Mouse (Mus musculus): Measurements from ENCODE around the gene Nos2.
"Not testable (repeated sequence)": the region's sequence is repeated elsewhere in the genome, so short reads cannot be mapped to it uniquely, and the experiment has no call there.

Nos2 gene

GRCm38 (mm10) chr11:78989206-78989605 is 68.6 kb downstream of the Nos2 start:
- not testable (repeated sequence) for DNase-seq (ENCODE audit: low spot score)

GRCm38 (mm10) chr11:78990096-78990495 is 69.5 kb downstream of the Nos2 start:
- no peak for DNase-seq (ENCODE audit: low spot score)

GRCm38 (mm10) chr11:78990875-78991543 is 70.4 kb downstream of the Nos2 start:
- DNase-seq (ENCODE audit: low spot score), result not testable (repeated sequence)

GRCm38 (mm10) chr11:78999118-78999517 is 78.5 kb downstream of the Nos2 start:
- no peak for DNase-seq (ENCODE audit: low spot score)

GRCm38 (mm10) chr11:79001871-79002270 is 81.3 kb downstream of the Nos2 start:
- no peak for DNase-seq (ENCODE audit: low spot score)

- DNase-seq (ENCODE audit: low spot score), result no peak
Measured at GRCm38 (mm10) chr11:79002551-79002951, 82.0 kb downstream of the Nos2 start.

- DNase-seq (ENCODE audit: low spot score), result no peak
Measured at GRCm38 (mm10) chr11:79003053-79003768, 82.6 kb downstream of the Nos2 start.

- no peak for DNase-seq (ENCODE audit: low spot score)
Measured at GRCm38 (mm10) chr11:79003769-79004638, 83.4 kb downstream of the Nos2 start.

GRCm38 (mm10) chr11:79005578-79006394 is 85.2 kb downstream of the Nos2 start:
- DNase-seq (ENCODE audit: low spot score), result no peak

- DNase-seq (ENCODE audit: low spot score), result no peak
Measured at GRCm38 (mm10) chr11:79006417-79006816, 85.8 kb downstream of the Nos2 start.

- not testable (repeated sequence) for DNase-seq (ENCODE audit: low spot score)
Measured at GRCm38 (mm10) chr11:79007356-79007755, 86.8 kb downstream of the Nos2 start.

- no peak for DNase-seq (ENCODE audit: low spot score)
Measured at GRCm38 (mm10) chr11:79008007-79008775, 87.6 kb downstream of the Nos2 start.

GRCm38 (mm10) chr11:79008891-79009290 is 88.3 kb downstream of the Nos2 start:
- no peak for DNase-seq (ENCODE audit: low spot score)
